Mouse (Mus musculus) spleen, adult 2 months (tissue): ENCODE measurements around the gene Rasal2.
A peak's percentile ranks its signal among the peaks of the same experiment; 100 is the strongest.

Source experiments
- CTCF ChIP-seq: fragments of 200-500 bp; IDR thresholded peaks from 2 replicates; pipeline ENCODE4 v1.5.1; 2011; ENCODE audit warnings: mild to moderate bottlenecking, inconsistent platforms; ENCODE audit not compliant: insufficient read depth, insufficient read length, insufficient replicate concordance; ENCODE audit errors: extremely low read depth
- POLR2A ChIP-seq: fragments of 200-500 bp; IDR thresholded peaks from 2 replicates; pipeline ENCODE4 v1.6.1; 2011; ENCODE audit warnings: low read depth, low read length, inconsistent platforms

DNA sequence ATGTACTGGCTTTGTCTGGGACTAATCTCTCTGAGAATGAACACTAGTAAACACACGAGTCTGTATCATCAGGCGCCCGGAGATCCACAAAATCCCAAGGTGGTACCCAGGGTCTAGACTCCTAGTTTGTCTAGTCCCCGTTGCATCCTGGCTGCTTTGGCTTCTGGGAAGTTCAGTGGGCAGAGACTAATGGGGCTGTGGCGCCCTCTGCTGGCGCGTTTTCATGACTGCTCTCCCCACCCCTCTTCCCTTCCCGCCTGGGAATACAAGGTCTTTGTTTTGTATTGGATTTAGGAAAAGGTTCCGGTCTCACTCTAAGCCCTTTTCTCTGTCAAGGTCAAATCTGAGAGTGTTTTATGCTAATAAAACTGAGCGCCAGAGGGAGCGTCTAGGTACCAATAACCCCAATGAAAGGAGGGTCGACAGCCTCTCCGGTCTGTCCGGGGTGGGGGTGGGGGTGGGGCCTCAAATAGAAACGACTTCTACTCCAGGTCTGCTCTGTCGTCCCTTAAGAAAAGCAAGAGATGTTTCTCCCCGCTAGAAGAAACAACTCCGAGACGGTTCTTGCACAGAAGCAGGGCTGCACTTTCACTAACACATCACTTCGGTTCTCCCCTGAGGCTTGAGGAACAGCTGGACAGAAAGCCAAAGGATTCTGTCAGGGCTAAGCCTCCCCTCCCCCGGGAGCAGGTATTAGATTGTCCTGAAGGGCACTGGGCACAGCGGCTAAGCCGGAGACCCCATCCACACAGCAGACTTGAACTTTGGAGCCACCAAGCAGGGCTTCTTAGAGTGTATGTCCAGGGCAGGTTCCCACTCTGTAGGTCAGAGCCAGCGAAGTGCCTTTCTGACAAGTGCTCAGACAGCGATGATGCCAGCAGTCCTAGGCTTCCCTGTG is 326.0 kb downstream of the Rasal2 start:
- TF ChIP-seq POLR2A (no peak), CTCF (peak; percentile 84)
